Mouse (Mus musculus) midbrain, postnatal 0 days (tissue): ENCODE results near the gene Arhgap25. TPM values are rescaled to one million over a fixed set of nuclear protein-coding genes. Genes with fewer than 3 reads are reported as not detected.
"Not testable (repeated sequence)": the region's sequence is repeated elsewhere in the genome, so short reads cannot be mapped to it uniquely, and the experiment has no call there.

ENCODE experiments used
- ATAC-seq: fragments of 200-750 bp; cut with Nextera tagmentation; 2 replicates; pipeline ENCODE4 v1.8.0; 2017; ENCODE audit warnings: moderate number of reproducible peaks, mild to moderate bottlenecking, moderate TSS enrichment, moderate library complexity; ENCODE audit not compliant: low FRiP score
- DNase-seq: peaks from one replicate; pipeline ENCODE4 v3.0.0-alpha.2; 2015; ENCODE audit warnings: low spot score
- H3K27ac ChIP-seq: fragments of 300-500 bp; sonication (generic); 2 replicates; pipeline ENCODE4 v1.5.1; 2014; ENCODE audit warnings: low read depth, mild to moderate bottlenecking, low read length, mixed read lengths
- H3K27me3 ChIP-seq: fragments of 300-500 bp; sonication (generic); 2 replicates; pipeline ENCODE4 v1.6.1; 2014; ENCODE audit warnings: low read length, control low read depth, mixed read lengths; ENCODE audit not compliant: insufficient read depth
- H3K36me3 ChIP-seq: fragments of 300-500 bp; sonication (generic); 2 replicates; pipeline ENCODE4 v1.6.1; 2014; ENCODE audit warnings: low read length, control low read depth, mixed read lengths; ENCODE audit not compliant: insufficient read depth
- H3K4me1 ChIP-seq: fragments of 300-500 bp; sonication (generic); 2 replicates; pipeline ENCODE4 v1.6.1; 2014; ENCODE audit warnings: mild to moderate bottlenecking, control low read depth, antibody characterized with exemption, low read length, mixed read lengths; ENCODE audit not compliant: insufficient read depth
- H3K4me2 ChIP-seq: fragments of 300-500 bp; sonication (generic); 2 replicates; pipeline ENCODE4 v1.6.1; 2014; ENCODE audit warnings: low read depth, mild to moderate bottlenecking, low read length, mixed read lengths; ENCODE audit not compliant: poor library complexity, severe bottlenecking
- H3K4me3 ChIP-seq: fragments of 300-500 bp; sonication (generic); 2 replicates; pipeline ENCODE4 v1.5.1; 2014; ENCODE audit warnings: low read depth, mild to moderate bottlenecking, low read length, moderate library complexity
- H3K9ac ChIP-seq: fragments of 300-500 bp; sonication (generic); replicated peaks from 2 replicates; pipeline ENCODE4 v1.6.1; 2014; ENCODE audit warnings: mild to moderate bottlenecking, low read length, moderate library complexity, mixed read lengths; ENCODE audit not compliant: poor library complexity, severe bottlenecking
- H3K9me3 ChIP-seq: fragments of 300-500 bp; sonication (generic); 2 replicates; pipeline ENCODE4 v1.6.1; 2016; ENCODE audit warnings: low read length, control low read depth
- CTCF ChIP-seq: IDR thresholded peaks from 2 replicates; pipeline ENCODE4 v1.5.1; 2016; ENCODE audit warnings: antibody characterized with exemption, mild to moderate bottlenecking
- WGBS: fragments of 180-500 bp; shearing (Covaris S2); extraction: QIAGEN DNeasy Blood & Tissue Kit; methylation state at CpG from one replicate; pipeline ENCODE4 v1.1.7; 2014; 5-methylcytosine and 5-hydroxymethylcytosine counted together
- polyA plus RNA-seq: library from polyadenylated mRNA; unstranded; fragments of >200 nt; fragmentation: Nextera tagmentation; extraction: Ambion mirVana; gene quantifications from 2 replicates; pipeline ENCODE4 v1.2.1, GENCODE M21; 2015
- total RNA-seq: library from RNA; depleted of rRNA; stranded (reverse); fragments of >200 nt; gene quantifications from 2 replicates; pipeline ENCODE4 v1.2.3, GENCODE M21; 2014

Arhgap25 gene
- total and polyA plus RNA-seq, 2 experiments from 2014 or later = 0.93 to 1.2 TPM

DNA sequence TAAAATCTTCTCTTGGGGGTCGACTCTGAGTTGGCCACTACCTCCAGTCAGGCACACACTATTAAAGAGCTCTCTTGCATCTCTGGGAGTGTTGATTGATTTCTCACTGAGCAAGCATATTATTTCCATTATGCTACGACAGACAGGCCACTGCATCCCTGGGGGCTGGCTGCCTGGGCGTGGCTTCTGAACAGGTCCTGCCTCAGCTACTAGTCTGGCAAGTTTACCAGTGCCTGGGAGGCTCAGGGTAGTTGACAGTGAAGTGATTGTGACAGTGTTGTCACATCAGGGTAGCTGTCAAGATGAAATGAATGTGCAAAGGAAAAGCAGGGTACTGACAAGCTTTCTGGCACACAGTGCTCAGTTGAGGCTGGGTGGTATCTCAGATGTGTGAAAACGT is 54.2 kb downstream of the Arhgap25 start:
- H3K9me3 ChIP-seq = no peaks in the 10 kb centered on the region
- TF ChIP-seq CTCF = no peak
- WGBS = 51% methylated on average over 4 of the region's 4 CpGs
- no peak overlapping the region for H3K9ac ChIP-seq
- DNase-seq = no peak
- H3K4me1 ChIP-seq = no peaks in the 10 kb centered on the region
- no peaks in the 10 kb centered on the region for H3K27me3 ChIP-seq
- no peaks in the 10 kb centered on the region for H3K36me3 ChIP-seq
- H3K4me2 ChIP-seq = no peak overlapping the region
- no peak overlapping the region for H3K27ac ChIP-seq
- no peak for ATAC-seq
- H3K4me3 ChIP-seq = no peak overlapping the region

- no peak overlapping the region for H3K4me3 ChIP-seq
- H3K9ac ChIP-seq = no peak overlapping the region
- DNase-seq = no peak
- ATAC-seq = no peak
- no peaks in the 10 kb centered on the region for H3K36me3 ChIP-seq
- 85% methylated on average over 5 of the region's 5 CpGs for WGBS
- H3K9me3 ChIP-seq = no peaks in the 10 kb centered on the region
- H3K4me1 ChIP-seq = no peaks in the 10 kb centered on the region
- H3K27me3 ChIP-seq = no peaks in the 10 kb centered on the region
- H3K27ac ChIP-seq = no peak overlapping the region
- H3K4me2 ChIP-seq = no peak overlapping the region
- no peak for TF ChIP-seq CTCF
These were observed 57.8 kb downstream of the Arhgap25 start for GRCm38 (mm10) chr6:87475223-87475622.

GRCm38 (mm10) chr6:87470098-87470497 is 63.0 kb downstream of the Arhgap25 start:
- not testable (repeated sequence) for H3K9me3 ChIP-seq, H3K36me3 ChIP-seq, H3K4me3 ChIP-seq, H3K9ac ChIP-seq, DNase-seq, H3K27me3 ChIP-seq, H3K4me2 ChIP-seq, H3K27ac ChIP-seq, H3K4me1 ChIP-seq, ATAC-seq
- 93% methylated on average over 12 of the region's 12 CpGs for WGBS

DNA sequence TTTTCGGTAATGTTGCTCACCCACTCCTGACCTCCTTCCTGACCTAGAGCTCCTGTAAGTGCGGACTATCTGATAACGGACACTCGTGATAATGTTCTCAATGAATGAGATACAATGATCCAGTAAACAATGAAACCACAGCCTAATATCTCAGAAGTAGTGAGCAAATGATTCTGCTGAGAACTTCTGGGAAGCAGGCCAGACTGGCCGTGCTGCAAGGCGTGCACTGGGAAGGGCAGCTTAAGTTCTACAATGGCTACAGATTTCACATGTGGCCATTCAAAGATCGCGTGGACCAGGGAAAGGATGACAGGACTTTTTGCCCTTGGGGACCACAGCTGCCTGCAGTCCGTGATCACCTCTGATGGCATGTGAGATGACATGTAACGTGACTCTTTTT is 64.7 kb downstream of the Arhgap25 start:
- no peaks in the 10 kb centered on the region for H3K9me3 ChIP-seq
- H3K27ac ChIP-seq = no peak overlapping the region
- no peaks in the 10 kb centered on the region for H3K27me3 ChIP-seq
- no peak overlapping the region for H3K4me2 ChIP-seq
- no peaks in the 10 kb centered on the region for H3K4me1 ChIP-seq
- H3K36me3 ChIP-seq = no peaks in the 10 kb centered on the region
- 87% methylated on average over 10 of the region's 10 CpGs for WGBS
- H3K9ac ChIP-seq = no peak overlapping the region
- no peak overlapping the region for H3K4me3 ChIP-seq
- ATAC-seq (no peak), DNase-seq (no peak)
- no peak for TF ChIP-seq CTCF

DNA sequence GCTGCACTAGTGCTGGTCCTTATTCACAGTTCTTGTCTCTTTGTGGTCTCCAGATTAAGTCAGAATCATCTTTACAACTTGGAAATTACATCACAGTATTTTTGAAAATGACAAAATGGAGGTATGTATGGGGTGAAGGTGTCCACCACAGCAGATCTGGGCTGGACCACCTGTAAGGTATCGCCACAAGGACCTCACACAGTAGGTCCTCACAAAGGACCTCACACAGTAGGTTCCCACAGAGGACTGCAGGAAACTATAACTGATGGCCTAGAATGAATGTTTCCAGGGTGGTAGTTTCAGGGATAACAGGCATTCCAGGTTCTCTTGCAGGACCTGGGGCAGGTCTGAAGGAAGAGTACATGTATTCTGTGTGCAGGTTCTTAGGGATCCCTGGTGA is 65.7 kb downstream of the Arhgap25 start:
- Histone ChIP-seq H3K4me1 (no peaks in the 10 kb centered on the region), H3K4me3 (no peak overlapping the region), H3K9ac (no peak overlapping the region), H3K4me2 (no peak overlapping the region), H3K9me3 (no peaks in the 10 kb centered on the region), H3K27ac (no peak overlapping the region), H3K36me3 (no peaks in the 10 kb centered on the region), H3K27me3 (no peaks in the 10 kb centered on the region)
- WGBS = 100% methylated on average over 1 of the region's 1 CpGs
- no peak for TF ChIP-seq CTCF
- ATAC-seq (no peak), DNase-seq (no peak)

GRCm38 (mm10) chr6:87466221-87466620 is 66.8 kb downstream of the Arhgap25 start:
- ATAC-seq (no peak), DNase-seq (peak; percentile 49)
- WGBS = 11% methylated on average over 12 of the region's 12 CpGs
- Histone ChIP-seq H3K4me2 (no peak overlapping the region), H3K4me1 (no peaks in the 10 kb centered on the region), H3K9me3 (no peaks in the 10 kb centered on the region), H3K27me3 (no peaks in the 10 kb centered on the region), H3K27ac (no peak overlapping the region), H3K36me3 (no peaks in the 10 kb centered on the region), H3K9ac (no peak overlapping the region), H3K4me3 (no peak overlapping the region)
- TF ChIP-seq CTCF = peak; percentile 77
